Mouse (Mus musculus): Measurements from ENCODE around the gene Pak6.

DNA sequence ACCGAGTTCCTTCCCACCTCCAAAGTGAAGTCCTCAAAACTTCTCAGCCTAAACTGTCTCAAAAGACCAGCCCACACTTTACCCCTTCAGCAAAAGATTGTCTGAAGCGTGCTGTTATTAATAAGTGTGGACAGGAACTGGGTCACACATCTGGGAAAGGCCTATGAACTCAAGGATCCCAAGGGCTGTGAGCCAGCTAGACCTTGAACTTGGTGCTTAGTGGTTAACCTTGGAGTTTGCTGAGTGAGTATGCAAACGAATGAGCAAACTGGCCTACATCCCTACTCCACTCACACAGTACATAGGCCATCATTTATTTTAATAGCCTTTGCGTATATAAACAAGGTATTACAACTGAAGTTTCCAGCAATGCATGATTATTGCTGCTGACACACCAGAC, 62.4 kb downstream of the Pak6 start:
- no peak for TF ChIP-seq CTCF (IDR thresholded peaks at IDR 0.05; ENCODE audit: low read depth)
- TF ChIP-seq EP300 (IDR thresholded peaks at IDR 0.05; ENCODE audit: low read depth) = no peak
